Mouse (Mus musculus): ENCODE data around the gene Usp47. TPM values are rescaled to one million over a fixed set of nuclear protein-coding genes. Genes with fewer than 3 reads are reported as not detected.

Gene Usp47
- polyA plus RNA-seq, 1 experiment from 2014 or later, result 80.1 TPM

DNA sequence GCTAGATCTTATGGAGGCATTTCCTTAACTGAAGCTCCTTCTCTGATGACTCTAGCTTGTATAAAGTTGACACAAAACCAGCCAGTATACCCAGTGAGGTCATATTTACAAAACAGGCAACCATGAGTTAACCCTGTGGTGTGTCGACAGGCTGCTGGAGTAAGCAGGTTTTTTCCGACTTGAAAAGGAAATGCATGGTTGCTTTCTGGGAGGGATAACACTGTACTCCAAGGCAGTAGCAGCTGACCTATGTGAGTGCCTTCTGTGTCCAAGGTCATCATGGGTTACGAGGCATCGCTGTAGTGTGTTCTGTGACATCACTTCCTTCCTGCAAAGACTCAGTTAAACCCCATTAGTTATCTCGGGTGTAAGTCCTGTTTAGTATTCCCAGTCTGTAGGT, 79.6 kb downstream of the Usp47 start:
- H3K36me3 ChIP-seq, result peaks cover 88% of the 10 kb centered on the region
- no peak overlapping the region for H3K9ac ChIP-seq
- WGBS, result 80% methylated on average over 5 of the region's 5 CpGs
- no peak for ATAC-seq (ENCODE audit: low FRiP score, low read depth)
- H3K27me3 ChIP-seq, result no peaks in the 10 kb centered on the region
- H3K27ac ChIP-seq, result no peak overlapping the region
- no peaks in the 10 kb centered on the region for H3K9me3 ChIP-seq
- no peak overlapping the region for H3K4me3 ChIP-seq
- H3K4me2 ChIP-seq (replicated peaks), result no peak overlapping the region
- no peaks in the 10 kb centered on the region for H3K4me1 ChIP-seq

- Histone ChIP-seq H3K36me3 (peaks cover 88% of the 10 kb centered on the region), H3K27ac (no peak overlapping the region), H3K9me3 (no peaks in the 10 kb centered on the region), H3K4me2 (replicated peaks) (no peak overlapping the region), H3K9ac (no peak overlapping the region), H3K27me3 (no peaks in the 10 kb centered on the region), H3K4me1 (no peaks in the 10 kb centered on the region), H3K4me3 (no peak overlapping the region)
- WGBS, result 88% methylated on average over 5 of the region's 5 CpGs
- no peak for ATAC-seq (ENCODE audit: low FRiP score, low read depth)
These were observed 80.5 kb downstream of the Usp47 start for GRCm38 (mm10) chr7:112103816-112104215.

DNA sequence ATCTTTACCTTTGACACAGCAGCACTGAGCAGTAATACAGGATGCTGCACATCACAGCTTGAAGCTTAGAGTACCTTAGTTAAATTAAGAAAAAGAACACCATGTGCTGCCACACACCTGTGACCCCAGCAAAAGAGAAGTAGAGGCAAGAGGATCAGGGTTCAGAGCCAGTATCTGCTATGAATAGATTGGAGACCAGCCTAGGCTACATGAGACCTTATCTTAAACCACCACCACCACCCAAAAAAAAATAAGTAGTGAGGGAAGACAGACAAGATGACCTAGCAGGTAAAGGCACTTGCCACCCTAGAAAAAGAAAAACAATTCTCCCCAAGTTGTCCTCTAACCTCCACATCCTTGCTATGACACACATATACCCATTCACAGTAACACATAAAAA, 85.5 kb downstream of the Usp47 start:
- ATAC-seq (ENCODE audit: low FRiP score, low read depth), result no peak
- H3K27me3 ChIP-seq, result no peaks in the 10 kb centered on the region
- no peak overlapping the region for H3K4me3 ChIP-seq
- no peaks in the 10 kb centered on the region for H3K4me1 ChIP-seq
- H3K9ac ChIP-seq, result no peak overlapping the region
- H3K36me3 ChIP-seq, result peaks cover 87% of the 10 kb centered on the region
- no peak overlapping the region for H3K27ac ChIP-seq
- H3K9me3 ChIP-seq, result no peaks in the 10 kb centered on the region
- H3K4me2 ChIP-seq (replicated peaks), result no peak overlapping the region

DNA sequence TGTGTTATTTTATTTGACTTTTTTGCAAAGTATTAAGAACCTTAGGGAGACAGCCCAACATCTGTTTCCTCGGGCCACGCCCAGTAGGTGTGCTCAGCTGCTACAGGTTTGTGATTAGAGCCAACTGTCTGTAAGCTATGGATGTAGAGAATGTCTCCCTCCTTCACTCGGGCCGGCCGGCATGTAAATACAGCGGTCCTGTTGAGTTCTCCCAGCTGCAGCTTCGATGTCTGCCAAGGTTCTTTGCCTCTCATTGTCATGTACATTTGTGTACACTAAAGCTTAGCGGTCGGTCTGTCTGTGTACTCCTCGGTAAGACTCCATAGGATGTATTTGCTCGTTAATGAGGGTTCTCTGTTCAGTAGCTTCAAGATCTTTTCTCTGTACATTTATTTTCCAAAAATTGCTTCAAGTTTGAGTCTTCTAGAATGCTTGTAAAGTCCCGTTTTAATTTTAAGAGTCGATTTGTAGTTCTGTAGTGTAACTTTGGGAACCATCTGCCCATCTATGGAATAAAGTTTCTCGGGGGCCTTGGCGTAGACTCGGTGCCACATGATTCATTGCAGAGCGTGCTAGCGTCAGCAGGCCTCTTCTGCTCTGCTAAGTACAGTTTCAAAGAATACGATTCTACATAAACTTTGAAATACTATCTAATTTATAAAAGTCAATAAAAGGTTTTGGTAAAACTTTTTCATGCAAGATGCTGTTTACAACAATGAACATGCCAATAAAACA, 87.5 kb downstream of the Usp47 start:
- Histone ChIP-seq H3K4me2 (replicated peaks) (no peak overlapping the region), H3K9me3 (no peaks in the 10 kb centered on the region), H3K27me3 (no peaks in the 10 kb centered on the region), H3K27ac (no peak overlapping the region), H3K4me3 (no peak overlapping the region), H3K4me1 (no peaks in the 10 kb centered on the region), H3K9ac (no peak overlapping the region), H3K36me3 (peaks cover 75% of the 10 kb centered on the region)
- WGBS, result 92% methylated on average over 19 of the region's 19 CpGs
- no peak for ATAC-seq (ENCODE audit: low FRiP score, low read depth)

GRCm38 (mm10) chr7:112117501-112117900, 94.2 kb downstream of the Usp47 start:
- Histone ChIP-seq H3K27ac (no peak overlapping the region), H3K4me1 (peaks cover 25% of the 10 kb centered on the region), H3K9me3 (no peaks in the 10 kb centered on the region), H3K36me3 (peaks cover 44% of the 10 kb centered on the region), H3K9ac (no peak overlapping the region), H3K27me3 (no peaks in the 10 kb centered on the region), H3K4me2 (replicated peaks) (no peak overlapping the region), H3K4me3 (no peak overlapping the region)
- ATAC-seq (ENCODE audit: low FRiP score, low read depth), result no peak
- 77% methylated on average over 7 of the region's 7 CpGs for WGBS

GRCm38 (mm10) chr7:112118086-112118485, 94.8 kb downstream of the Usp47 start:
- peaks cover 29% of the 10 kb centered on the region for H3K4me1 ChIP-seq
- no peak overlapping the region for H3K27ac ChIP-seq
- no peak overlapping the region for H3K4me3 ChIP-seq
- no peak overlapping the region for H3K9ac ChIP-seq
- no peak for ATAC-seq (ENCODE audit: low FRiP score, low read depth)
- no peaks in the 10 kb centered on the region for H3K27me3 ChIP-seq
- no peak overlapping the region for H3K4me2 ChIP-seq (replicated peaks)
- H3K36me3 ChIP-seq, result peaks cover 39% of the 10 kb centered on the region
- 86% methylated on average over 7 of the region's 7 CpGs for WGBS
- no peaks in the 10 kb centered on the region for H3K9me3 ChIP-seq

DNA sequence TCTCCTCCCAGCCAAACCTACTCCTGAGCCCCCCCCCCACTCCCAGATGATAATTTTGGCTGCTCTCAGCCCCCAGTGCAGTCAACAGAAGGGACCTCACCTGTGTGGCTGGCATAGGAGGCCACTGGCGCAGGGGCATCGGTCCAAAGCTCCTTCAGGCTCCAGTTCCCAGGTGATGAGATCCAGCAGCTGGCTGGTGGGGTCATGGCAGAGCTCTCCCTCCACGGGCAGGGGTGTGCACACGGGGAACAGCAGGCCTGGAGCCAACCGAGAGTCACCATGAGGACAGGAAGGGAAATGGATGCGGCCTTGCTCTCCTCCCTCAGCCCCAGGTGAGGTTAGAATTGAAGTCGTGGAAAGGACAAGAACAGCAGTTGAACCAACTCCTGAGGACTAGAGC, 95.9 kb downstream of the Usp47 start:
- no peak overlapping the region for H3K4me2 ChIP-seq (replicated peaks)
- H3K4me3 ChIP-seq, result no peak overlapping the region
- H3K27ac ChIP-seq, result no peak overlapping the region
- 85% methylated on average over 7 of the region's 7 CpGs for WGBS
- no peak for ATAC-seq (ENCODE audit: low FRiP score, low read depth)
- H3K9ac ChIP-seq, result no peak overlapping the region
- peaks cover 35% of the 10 kb centered on the region for H3K36me3 ChIP-seq
- H3K27me3 ChIP-seq, result no peaks in the 10 kb centered on the region
- peaks cover 29% of the 10 kb centered on the region for H3K4me1 ChIP-seq
- no peaks in the 10 kb centered on the region for H3K9me3 ChIP-seq

GRCm38 (mm10) chr7:112120861-112121810, 97.8 kb downstream of the Usp47 start:
- H3K9me3 ChIP-seq, result no peaks in the 10 kb centered on the region
- H3K27me3 ChIP-seq, result no peaks in the 10 kb centered on the region
- H3K9ac ChIP-seq, result no peak overlapping the region
- no peak overlapping the region; the same call in 1 of the 2 replicates for H3K27ac ChIP-seq
- 52% methylated on average over 11 of the region's 11 CpGs for WGBS
- no peak overlapping the region for H3K4me2 ChIP-seq (replicated peaks)
- H3K4me1 ChIP-seq, result peaks cover 38% of the 10 kb centered on the region
- H3K36me3 ChIP-seq, result peaks cover 32% of the 10 kb centered on the region
- no peak for ATAC-seq (ENCODE audit: low FRiP score, low read depth)
- no peak overlapping the region for H3K4me3 ChIP-seq

DNA sequence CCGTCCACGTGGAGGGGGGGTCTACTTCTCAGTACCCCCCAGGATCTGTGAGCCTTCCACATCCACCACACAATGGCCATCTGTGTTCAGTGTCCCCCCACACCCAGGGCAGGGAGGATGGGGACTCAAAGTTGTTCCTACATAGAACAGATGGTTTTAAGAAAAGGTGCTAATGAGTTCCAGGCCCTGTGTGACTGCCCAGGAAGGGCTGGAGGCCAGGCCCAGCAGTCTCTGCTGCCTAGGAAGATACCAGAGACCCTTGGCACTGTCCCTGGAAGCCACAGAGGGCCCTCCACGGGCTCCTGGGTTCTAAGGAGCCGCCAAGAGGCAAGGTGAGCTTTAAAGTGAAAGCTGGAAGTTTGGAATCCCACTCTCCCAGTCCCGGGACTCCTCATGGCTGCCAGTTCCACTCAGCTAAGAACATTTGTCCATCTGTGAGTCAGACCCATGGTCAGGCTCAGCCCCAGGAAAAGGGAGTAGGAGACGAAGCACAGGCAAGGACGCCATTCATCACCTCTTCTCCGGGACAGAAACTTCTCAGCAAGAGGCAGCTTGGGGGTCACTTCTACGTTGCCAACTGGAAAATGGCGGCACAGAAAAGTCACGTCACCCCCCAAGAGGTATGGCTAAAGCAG, 98.7 kb downstream of the Usp47 start:
- H3K9me3 ChIP-seq, result no peaks in the 10 kb centered on the region
- H3K4me1 ChIP-seq, result peaks cover 40% of the 10 kb centered on the region
- no peak overlapping the region for H3K4me2 ChIP-seq (replicated peaks)
- peak overlapping the region; percentile 6; the same call in 1 of the 2 replicates for H3K27ac ChIP-seq
- ATAC-seq (ENCODE audit: low FRiP score, low read depth), result peak; percentile 14; the same call in 1 of the 2 replicates
- WGBS, result 52% methylated on average over 11 of the region's 11 CpGs
- H3K27me3 ChIP-seq, result no peaks in the 10 kb centered on the region
- no peak overlapping the region for H3K9ac ChIP-seq
- peaks cover 27% of the 10 kb centered on the region for H3K36me3 ChIP-seq
- no peak overlapping the region for H3K4me3 ChIP-seq

GRCm38 (mm10) chr7:112123612-112124011, 100.3 kb downstream of the Usp47 start:
- Histone ChIP-seq H3K4me3 (no peak overlapping the region), H3K9me3 (no peaks in the 10 kb centered on the region), H3K4me2 (replicated peaks) (no peak overlapping the region), H3K9ac (no peak overlapping the region), H3K27me3 (no peaks in the 10 kb centered on the region), H3K27ac (no peak overlapping the region), H3K4me1 (peaks cover 50% of the 10 kb centered on the region), H3K36me3 (peaks cover 14% of the 10 kb centered on the region; the same call in 1 of the 2 replicates)
- ATAC-seq (ENCODE audit: low FRiP score, low read depth), result no peak
- WGBS, result 86% methylated on average over 5 of the region's 5 CpGs

GRCm38 (mm10) chr7:112125625-112126260, 102.4 kb downstream of the Usp47 start:
- no peak overlapping the region for H3K4me2 ChIP-seq (replicated peaks)
- no peaks in the 10 kb centered on the region for H3K9me3 ChIP-seq
- H3K9ac ChIP-seq, result no peak overlapping the region
- H3K36me3 ChIP-seq, result 0 out of 2 replicates have a peak, but pooled peaks cover under 1% of the 10 kb centered on the region
- WGBS, result 87% methylated on average over 7 of the region's 7 CpGs
- peaks cover 51% of the 10 kb centered on the region for H3K4me1 ChIP-seq
- no peaks in the 10 kb centered on the region for H3K27me3 ChIP-seq
- no peak for ATAC-seq (ENCODE audit: low FRiP score, low read depth)
- H3K27ac ChIP-seq, result no peak overlapping the region; the same call in 1 of the 2 replicates
- H3K4me3 ChIP-seq, result no peak overlapping the region
